Mouse (Mus musculus): ENCODE measurements around the gene Smc2. TPM values are rescaled to one million over a fixed set of nuclear protein-coding genes. Genes with fewer than 3 reads are reported as not detected.
"Not testable (repeated sequence)": the region's sequence is repeated elsewhere in the genome, so short reads cannot be mapped to it uniquely, and the experiment has no call there.

Smc2 gene
- polyA plus RNA-seq (2014; fragmentation: Nextera tagmentation; extraction: Ambion mirVana), result 168 and 196 TPM in 2 replicates

- Histone ChIP-seq H3K4me1 (ENCODE audit: control insufficient read depth, insufficient read depth, low read length) (no peaks in the 10 kb centered on the region), H3K27me3 (ENCODE audit: control insufficient read depth, insufficient read depth, low read length) (no peaks in the 10 kb centered on the region), H3K27ac (ENCODE audit: low read depth, low read length) (peak within 1 kb of the TSS; percentile 46; the same call in 1 of the 2 replicates), H3K9ac (ENCODE audit: low read length) (peak within 1 kb of the TSS; percentile 76), H3K36me3 (ENCODE audit: control insufficient read depth, insufficient read depth, low read length) (peaks cover 2% of the 10 kb centered on the region; the same call in 1 of the 2 replicates), H3K4me2 (ENCODE audit: low read depth) (peak within 1 kb of the TSS; percentile 64), H3K9me3 (ENCODE audit: control insufficient read depth, low read length) (no peaks in the 10 kb centered on the region), H3K4me3 (ENCODE audit: low read depth, low read length) (peak within 1 kb of the TSS; percentile 80)
- under 1% methylated on average over 53 of the region's 53 CpGs for WGBS
- DNase-seq (ENCODE audit: low spot score) (peak; percentile 96), ATAC-seq (ENCODE audit: insufficient read depth, low FRiP score, low TSS enrichment) (peak; percentile 99)
These were observed at the start of gene Smc2 for GRCm38 (mm10) chr4:52438886-52439664. Gene Smc2, plus strand, starts transcription at chr4:52439243.

GRCm38 (mm10) chr4:52411587-52411986, 27.5 kb upstream of the Smc2 start:
- Histone ChIP-seq H3K27ac (ENCODE audit: low read depth, low read length) (no peak overlapping the region), H3K4me1 (ENCODE audit: control insufficient read depth, insufficient read depth, low read length) (no peaks in the 10 kb centered on the region), H3K9ac (ENCODE audit: low read length) (no peak overlapping the region), H3K27me3 (ENCODE audit: control insufficient read depth, insufficient read depth, low read length) (no peaks in the 10 kb centered on the region), H3K4me3 (ENCODE audit: low read depth, low read length) (no peak overlapping the region), H3K4me2 (ENCODE audit: low read depth) (no peak overlapping the region), H3K36me3 (ENCODE audit: control insufficient read depth, insufficient read depth, low read length) (no peaks in the 10 kb centered on the region), H3K9me3 (ENCODE audit: control insufficient read depth, low read length) (no peaks in the 10 kb centered on the region; the same call in 1 of the 2 replicates)
- no peak for ATAC-seq (ENCODE audit: insufficient read depth, low FRiP score, low TSS enrichment)
- WGBS, result 85% methylated on average over 2 of the region's 2 CpGs
- no peak for DNase-seq (ENCODE audit: low spot score)

- H3K27ac ChIP-seq (ENCODE audit: low read depth, low read length), result no peak overlapping the region
- no peaks in the 10 kb centered on the region for H3K27me3 ChIP-seq (ENCODE audit: control insufficient read depth, insufficient read depth, low read length)
- H3K4me3 ChIP-seq (ENCODE audit: low read depth, low read length), result no peak overlapping the region
- ATAC-seq (ENCODE audit: insufficient read depth, low FRiP score, low TSS enrichment) (no peak), DNase-seq (ENCODE audit: low spot score) (no peak)
- 44% methylated on average over 4 of the region's 4 CpGs for WGBS
- H3K4me1 ChIP-seq (ENCODE audit: control insufficient read depth, insufficient read depth, low read length), result no peaks in the 10 kb centered on the region
- H3K4me2 ChIP-seq (ENCODE audit: low read depth), result no peak overlapping the region
- no peaks in the 10 kb centered on the region for H3K9me3 ChIP-seq (ENCODE audit: control insufficient read depth, low read length)
- H3K36me3 ChIP-seq (ENCODE audit: control insufficient read depth, insufficient read depth, low read length), result no peaks in the 10 kb centered on the region
- H3K9ac ChIP-seq (ENCODE audit: low read length), result no peak overlapping the region
These were observed 15.4 kb upstream of the Smc2 start for GRCm38 (mm10) chr4:52423653-52424052.

GRCm38 (mm10) chr4:52429310-52430198, 9.5 kb upstream of the Smc2 start:
- H3K4me2 ChIP-seq (ENCODE audit: low read depth), result no peak overlapping the region
- H3K9ac ChIP-seq (ENCODE audit: low read length), result no peak overlapping the region
- DNase-seq (ENCODE audit: low spot score) (peak; percentile 42), ATAC-seq (ENCODE audit: insufficient read depth, low FRiP score, low TSS enrichment) (no peak)
- no peaks in the 10 kb centered on the region for H3K27me3 ChIP-seq (ENCODE audit: control insufficient read depth, insufficient read depth, low read length)
- H3K4me3 ChIP-seq (ENCODE audit: low read depth, low read length), result no peak overlapping the region
- no peaks in the 10 kb centered on the region for H3K36me3 ChIP-seq (ENCODE audit: control insufficient read depth, insufficient read depth, low read length)
- no peak overlapping the region for H3K27ac ChIP-seq (ENCODE audit: low read depth, low read length)
- no peaks in the 10 kb centered on the region for H3K9me3 ChIP-seq (ENCODE audit: control insufficient read depth, low read length)
- 57% methylated on average over 7 of the region's 7 CpGs for WGBS
- H3K4me1 ChIP-seq (ENCODE audit: control insufficient read depth, insufficient read depth, low read length), result no peaks in the 10 kb centered on the region

GRCm38 (mm10) chr4:52435551-52435950, 3.5 kb upstream of the Smc2 start:
- H3K9ac ChIP-seq (ENCODE audit: low read length); H3K4me3 ChIP-seq (ENCODE audit: low read depth, low read length); H3K27me3 ChIP-seq (ENCODE audit: control insufficient read depth, insufficient read depth, low read length); H3K4me1 ChIP-seq (ENCODE audit: control insufficient read depth, insufficient read depth, low read length); H3K4me2 ChIP-seq (ENCODE audit: low read depth); ATAC-seq (ENCODE audit: insufficient read depth, low FRiP score, low TSS enrichment); H3K27ac ChIP-seq (ENCODE audit: low read depth, low read length); H3K9me3 ChIP-seq (ENCODE audit: control insufficient read depth, low read length); H3K36me3 ChIP-seq (ENCODE audit: control insufficient read depth, insufficient read depth, low read length); DNase-seq (ENCODE audit: low spot score): not testable (repeated sequence)
- WGBS, result 89% methylated on average over 2 of the region's 2 CpGs

- under 1% methylated on average over 20 of the region's 20 CpGs for WGBS
- Histone ChIP-seq H3K36me3 (ENCODE audit: control insufficient read depth, insufficient read depth, low read length) (peaks cover 2% of the 10 kb centered on the region; the same call in 1 of the 2 replicates), H3K9me3 (ENCODE audit: control insufficient read depth, low read length) (no peaks in the 10 kb centered on the region), H3K4me1 (ENCODE audit: control insufficient read depth, insufficient read depth, low read length) (no peaks in the 10 kb centered on the region), H3K27ac (ENCODE audit: low read depth, low read length) (0 out of 2 replicates have a peak overlapping the region, but pooled peaks have one; percentile 14), H3K9ac (ENCODE audit: low read length) (peak overlapping the region; percentile 76), H3K27me3 (ENCODE audit: control insufficient read depth, insufficient read depth, low read length) (no peaks in the 10 kb centered on the region), H3K4me2 (ENCODE audit: low read depth) (peak overlapping the region; percentile 64), H3K4me3 (ENCODE audit: low read depth, low read length) (peak overlapping the region; percentile 80)
- DNase-seq (ENCODE audit: low spot score), result no peak
- no peak for ATAC-seq (ENCODE audit: insufficient read depth, low FRiP score, low TSS enrichment)
These were observed 615 bp upstream of the Smc2 start for GRCm38 (mm10) chr4:52438371-52438885.

GRCm38 (mm10) chr4:52459726-52460125, 20.7 kb downstream of the Smc2 start:
- Histone ChIP-seq H3K4me3 (ENCODE audit: low read depth, low read length) (no peak overlapping the region), H3K27me3 (ENCODE audit: control insufficient read depth, insufficient read depth, low read length) (no peaks in the 10 kb centered on the region), H3K27ac (ENCODE audit: low read depth, low read length) (no peak overlapping the region), H3K4me1 (ENCODE audit: control insufficient read depth, insufficient read depth, low read length) (no peaks in the 10 kb centered on the region), H3K9ac (ENCODE audit: low read length) (no peak overlapping the region), H3K4me2 (ENCODE audit: low read depth) (no peak overlapping the region), H3K9me3 (ENCODE audit: control insufficient read depth, low read length) (no peaks in the 10 kb centered on the region), H3K36me3 (ENCODE audit: control insufficient read depth, insufficient read depth, low read length) (peaks cover 8% of the 10 kb centered on the region)
- WGBS, result 98% methylated on average over 1 of the region's 1 CpGs
- ATAC-seq (ENCODE audit: insufficient read depth, low FRiP score, low TSS enrichment), result no peak
- DNase-seq (ENCODE audit: low spot score), result no peak

- Histone ChIP-seq H3K27me3 (ENCODE audit: control insufficient read depth, insufficient read depth, low read length) (no peaks in the 10 kb centered on the region), H3K4me1 (ENCODE audit: control insufficient read depth, insufficient read depth, low read length) (no peaks in the 10 kb centered on the region), H3K9ac (ENCODE audit: low read length) (no peak overlapping the region), H3K4me3 (ENCODE audit: low read depth, low read length) (no peak overlapping the region), H3K4me2 (ENCODE audit: low read depth) (no peak overlapping the region), H3K36me3 (ENCODE audit: control insufficient read depth, insufficient read depth, low read length) (peaks cover 7% of the 10 kb centered on the region), H3K9me3 (ENCODE audit: control insufficient read depth, low read length) (no peaks in the 10 kb centered on the region), H3K27ac (ENCODE audit: low read depth, low read length) (no peak overlapping the region)
- WGBS, result 91% methylated on average over 5 of the region's 5 CpGs
- DNase-seq (ENCODE audit: low spot score) (no peak), ATAC-seq (ENCODE audit: insufficient read depth, low FRiP score, low TSS enrichment) (no peak)
These were observed 22.3 kb downstream of the Smc2 start for GRCm38 (mm10) chr4:52461321-52461720.
